Mouse (Mus musculus) erythroblast, embryonic 14.5 days (primary cell): Measurements from ENCODE around the gene Zfp3.

Experiments
- GATA1 ChIP-seq: IDR thresholded peaks from 2 replicates; pipeline ENCODE4 v1.6.1; 2012; ENCODE audit warnings: low read length, inconsistent platforms, mixed read lengths
- TAL1 ChIP-seq: IDR thresholded peaks from 3 replicates; pipeline ENCODE4 v1.6.1; 2012; ENCODE audit warnings: low read length, inconsistent platforms, mixed read lengths

DNA sequence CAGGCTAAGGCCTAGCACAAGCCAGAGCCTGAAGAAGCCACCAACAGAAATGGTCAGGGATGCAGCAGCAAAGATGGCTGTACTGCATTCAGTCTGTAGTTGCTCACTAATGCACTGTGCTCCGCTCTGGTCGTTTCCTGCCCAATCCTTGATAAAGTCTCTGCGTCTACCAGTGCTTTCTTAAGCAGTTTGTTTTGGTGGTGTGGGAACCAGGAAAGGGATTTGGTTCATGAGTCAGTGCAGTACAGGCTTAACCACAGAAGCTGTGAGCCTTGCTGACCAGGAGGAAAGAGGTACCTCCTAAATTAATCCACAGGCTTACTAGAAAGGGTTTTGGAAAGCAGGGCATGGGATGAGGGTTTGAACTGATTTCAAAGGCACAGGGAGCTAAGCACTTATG lies 44.1 kb downstream of the Zfp3 start:
- TF ChIP-seq GATA1 = no peak
- no peak for TF ChIP-seq TAL1
